Mouse (Mus musculus) frontal cortex, postnatal 10 days (tissue): ENCODE measurements around the gene 2510009E07Rik.

Experiments used
- DNase-seq, 2 experiments: peaks; one replicate each; pipeline ENCODE4 v3.0.0; 2022; ENCODE audit warnings: low spot score in 2 of 2, mixed read lengths in 1 of 2

Gene 2510009E07Rik

DNA sequence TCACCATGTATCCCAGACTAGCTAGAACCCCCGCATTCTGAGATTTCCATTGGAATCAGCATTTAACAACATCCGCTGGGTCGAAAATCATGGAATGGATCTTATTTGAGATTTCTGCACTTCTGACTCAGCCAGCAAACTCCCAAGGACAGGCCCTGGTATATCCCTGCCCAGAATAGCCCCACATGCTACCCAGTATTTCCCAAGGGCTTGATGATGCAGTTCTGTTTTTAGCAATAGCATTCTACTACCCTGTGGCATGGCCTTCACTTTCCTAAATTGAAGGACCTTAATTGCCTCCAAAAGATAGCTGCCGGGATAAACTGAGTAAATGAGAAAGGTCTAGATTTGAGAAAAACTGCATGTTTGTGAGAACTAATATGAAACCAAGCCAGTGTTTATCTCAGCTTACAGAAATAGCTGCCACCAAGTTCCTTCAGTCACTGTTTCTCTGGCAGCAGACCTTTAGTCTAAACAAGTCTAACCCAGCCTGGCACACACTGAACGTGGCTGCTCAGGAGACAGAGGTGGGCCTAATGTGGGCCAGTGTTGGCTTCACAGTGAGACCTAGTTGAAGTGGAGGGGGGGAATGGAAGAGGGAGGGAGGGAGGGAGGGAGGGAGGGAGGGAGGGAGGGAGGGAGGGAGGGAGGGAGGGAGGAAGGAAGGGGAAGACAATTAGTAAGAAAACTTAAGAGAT is 58.2 kb downstream of the 2510009E07Rik start:
- no peak for DNase-seq

GRCm38 (mm10) chr16:21634460-21634859 is 60.0 kb downstream of the 2510009E07Rik start:
- no peak for DNase-seq

DNA sequence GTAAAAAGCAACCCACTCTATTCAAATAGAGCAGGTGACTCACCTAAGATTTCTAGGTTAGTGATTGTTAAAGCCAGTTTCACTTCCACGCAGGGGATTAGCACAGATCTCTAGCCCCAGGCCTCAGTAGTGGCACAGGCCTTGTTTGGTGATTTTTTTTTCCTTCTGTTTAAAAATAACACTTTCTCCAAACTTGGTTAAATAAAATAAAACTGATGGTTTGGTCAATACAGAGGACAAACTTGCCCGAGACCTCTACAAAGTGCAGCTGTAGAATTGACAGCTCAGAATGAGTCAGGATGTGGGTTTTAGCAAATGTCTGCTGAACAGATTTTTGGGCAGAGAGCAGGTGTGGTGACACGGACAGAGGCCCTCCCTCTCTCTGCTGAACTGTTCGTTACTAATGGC is 62.6 kb downstream of the 2510009E07Rik start:
- no peak for DNase-seq

GRCm38 (mm10) chr16:21630614-21631013 is 63.9 kb downstream of the 2510009E07Rik start:
- DNase-seq: no peak

- no peak for DNase-seq
These were observed 66.3 kb downstream of the 2510009E07Rik start for GRCm38 (mm10) chr16:21628061-21628591.

DNA sequence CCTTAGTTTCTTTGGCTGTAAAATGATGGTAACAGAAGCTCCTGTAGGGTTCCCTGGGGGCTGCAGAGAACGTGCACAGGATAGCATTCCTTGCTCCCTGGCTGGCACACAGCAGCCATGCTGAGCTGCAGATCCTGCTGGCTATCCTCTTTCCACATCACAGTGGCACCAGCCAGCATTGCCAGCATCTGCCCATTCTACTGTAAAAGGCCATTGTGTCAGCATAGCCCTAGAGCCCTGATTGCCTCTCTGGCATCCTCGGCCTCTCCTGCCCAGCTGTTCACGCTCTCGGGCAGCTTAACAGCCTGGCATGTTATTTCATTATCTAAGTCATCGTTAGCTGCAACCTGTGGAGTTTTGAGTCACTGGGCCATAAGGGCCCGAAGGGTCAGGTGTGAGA is 67.2 kb downstream of the 2510009E07Rik start:
- no peak for DNase-seq

DNA sequence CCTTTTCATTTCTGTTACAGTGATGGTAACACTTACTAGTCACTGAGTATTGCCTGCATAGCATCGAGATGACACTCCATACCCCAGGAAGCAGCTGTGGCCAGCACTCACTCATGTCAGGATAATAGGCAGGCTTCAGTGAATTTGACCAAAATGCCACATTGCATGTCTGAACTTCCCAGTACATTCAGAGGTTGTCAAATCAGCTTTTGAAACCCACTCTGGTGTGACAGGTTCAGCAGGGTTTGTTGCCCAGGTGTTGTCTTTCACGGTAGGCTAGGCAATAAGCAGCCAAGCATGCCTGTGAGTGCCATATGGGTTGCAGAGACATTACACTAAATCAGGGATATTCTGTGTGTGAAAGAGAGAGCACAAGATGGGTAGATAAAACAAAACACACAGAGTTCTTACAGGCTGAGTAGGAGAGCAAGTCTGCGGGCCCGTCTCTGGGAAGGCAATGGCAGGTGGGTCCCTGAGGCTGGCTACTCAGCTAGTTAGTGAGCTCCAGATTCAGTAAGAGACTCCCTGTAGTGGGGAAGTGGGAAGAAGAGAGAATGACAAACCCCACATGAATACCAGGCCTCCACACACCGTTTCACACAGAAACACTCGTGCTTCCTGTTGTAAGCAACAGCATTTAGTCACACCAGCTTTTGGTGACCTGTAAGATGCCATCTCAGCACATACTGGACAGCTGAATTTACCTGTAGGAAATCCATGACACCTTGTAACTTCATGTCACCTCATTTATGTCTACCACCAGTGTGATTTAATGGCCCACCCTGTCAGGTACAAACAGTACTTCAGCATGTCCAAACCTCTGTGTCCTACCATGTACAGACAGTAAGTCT is 68.5 kb downstream of the 2510009E07Rik start:
- no peak for DNase-seq

DNA sequence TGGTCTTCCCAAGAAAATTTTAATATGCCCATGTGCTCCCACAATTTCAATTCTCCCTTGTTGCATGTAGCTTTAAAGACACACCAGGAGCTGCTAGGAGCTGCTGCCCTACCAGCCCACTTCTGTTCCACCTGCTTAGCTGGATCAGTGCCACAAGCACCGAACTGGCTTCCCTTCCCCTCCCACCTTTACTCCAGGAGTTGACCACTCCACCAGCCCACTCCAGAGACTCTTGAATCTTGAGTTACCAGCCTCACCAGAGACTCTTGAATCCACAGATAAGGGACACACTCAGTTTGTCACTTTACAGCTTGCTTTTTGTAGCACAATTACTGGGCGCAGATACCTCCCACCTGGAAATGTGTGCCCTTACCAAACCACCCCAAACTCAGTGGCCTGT is 73.8 kb downstream of the 2510009E07Rik start:
- DNase-seq: no peak

DNA sequence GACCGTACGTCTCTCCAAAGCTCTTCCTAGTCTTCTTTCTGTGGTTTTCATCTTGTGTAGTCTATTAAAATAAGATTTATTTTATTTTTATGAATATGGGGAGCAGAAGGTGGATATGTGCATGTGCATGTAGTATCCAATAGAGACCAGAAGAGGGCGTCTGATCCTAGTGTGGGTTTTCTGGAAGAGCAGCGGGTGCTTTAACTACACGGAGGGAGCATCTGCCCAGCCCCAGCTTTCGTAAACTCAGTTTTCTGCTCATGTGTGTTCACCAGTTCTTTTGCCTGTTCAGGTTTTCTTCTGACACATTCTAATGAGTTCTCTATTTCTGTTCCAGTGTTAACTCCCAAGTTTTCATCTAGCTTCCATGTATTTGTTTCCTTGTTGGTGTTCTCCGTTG is 78.7 kb downstream of the 2510009E07Rik start:
- DNase-seq: no peak

GRCm38 (mm10) chr16:21610473-21610872 is 84.0 kb downstream of the 2510009E07Rik start:
- DNase-seq: no peak

DNA sequence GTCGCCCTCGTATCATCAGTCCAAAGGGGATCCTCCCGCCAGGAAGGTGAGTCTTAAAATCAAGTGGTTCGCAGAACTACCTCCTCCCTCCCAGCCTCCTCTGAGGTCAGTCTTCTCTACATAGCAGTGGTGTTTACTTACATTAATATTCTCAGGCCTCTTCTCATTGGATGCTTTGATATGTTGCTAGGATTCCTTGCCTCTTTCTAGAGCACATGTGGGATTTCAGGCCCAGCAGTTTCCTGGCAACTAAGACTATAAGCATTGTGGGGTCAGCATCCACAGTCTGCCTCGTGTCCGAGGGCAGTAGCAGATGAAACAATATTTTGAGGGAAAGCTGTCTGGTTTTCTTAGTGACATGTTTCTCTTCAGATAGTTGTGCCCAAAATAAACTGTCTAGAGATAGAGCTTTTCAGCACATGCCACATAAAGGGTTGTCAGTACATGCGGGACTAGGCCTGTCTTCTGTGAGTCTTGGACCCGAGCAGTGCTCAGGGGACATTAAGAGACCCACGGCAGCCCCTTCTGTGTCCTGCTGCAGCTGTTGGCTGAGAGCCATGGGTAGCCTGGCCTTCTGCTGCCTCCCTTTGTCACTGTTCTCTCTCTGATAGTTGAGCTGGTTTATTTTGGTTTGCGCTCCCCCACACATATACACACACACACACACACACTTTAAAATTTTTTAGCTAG is 86.1 kb downstream of the 2510009E07Rik start:
- no peak for DNase-seq

- peak in 1 of 2 experiments; percentile 2 for DNase-seq
These were observed 86.8 kb downstream of the 2510009E07Rik start for GRCm38 (mm10) chr16:21607651-21608040.

- peak in 1 of 2 experiments; percentile 4 for DNase-seq
These were observed 87.3 kb downstream of the 2510009E07Rik start for GRCm38 (mm10) chr16:21607021-21607650.

- peak in 1 of 2 experiments; percentile 4 for DNase-seq
These were observed 88.0 kb downstream of the 2510009E07Rik start for GRCm38 (mm10) chr16:21606249-21607020.

- no peak for DNase-seq
These were observed 90.1 kb downstream of the 2510009E07Rik start for GRCm38 (mm10) chr16:21604354-21604753.
